8 mouse cellular contexts compared by ENCODE assay signal in genomic region chr17:35997713-35998510, GRCm38 (mm10). TPM values are rescaled to one million over a fixed set of nuclear protein-coding genes. Genes with fewer than 3 reads are reported as not detected.
DNase-seq lines count a peak whose midpoint lies in the region; ATAC-seq and TF ChIP-seq lines count a peak whose summit lies in the region.

No protein-coding gene starts in this region.

- TF ChIP-seq POLR2A in heart, adult 2 months (IDR thresholded peaks at IDR 0.05; ENCODE audit: insufficient read depth, low read depth, low read length): no peak
- TF ChIP-seq POLR2A in CH12.LX (IDR thresholded peaks at IDR 0.05; ENCODE audit: low read depth, low read length): peak; percentile 90

- DNase-seq in heart, adult 2 months: peak; percentile 33 to 48
- DNase-seq in heart, postnatal 4 days: no peak
- DNase-seq in CH12.LX (ENCODE audit: extremely low read depth): peak; percentile 92
- DNase-seq in layer of hippocampus, postnatal 10 days (ENCODE audit: low spot score in 2 of 2): no peak
- no peak for DNase-seq in left cerebral cortex, adult 18-20 months (ENCODE audit: low spot score in 2 of 2)
- DNase-seq in hindbrain, postnatal 0 days (ENCODE audit: low spot score): no peak

- H3K4me3 ChIP-seq in heart, adult 2 months: no peak overlapping the region
- peak overlapping the region; percentile 62 to 73 (median 71) for H3K4me3 ChIP-seq in CH12.LX (replicated peaks in 1 of 3; ENCODE audit: low read depth in 2 of 3, low read length in 2 of 3, poor library complexity in 1 of 3)
- no peak overlapping the region for H3K4me3 ChIP-seq in hindbrain, postnatal 0 days (ENCODE audit: low read length)

- H3K27me3 ChIP-seq in heart, adult 2 months (ENCODE audit: control insufficient read depth, insufficient read depth, low read length): no peaks in the 10 kb centered on the region
- H3K27me3 ChIP-seq in CH12.LX (replicated peaks): no peaks in the 10 kb centered on the region
- H3K27me3 ChIP-seq in hindbrain, postnatal 0 days (ENCODE audit: insufficient read depth, low read length): no peaks in the 10 kb centered on the region

- H3K4me1 ChIP-seq in heart, adult 2 months (ENCODE audit: control insufficient read depth, insufficient read depth, low read length): peaks cover 6% of the 10 kb centered on the region
- H3K4me1 ChIP-seq in CH12.LX (ENCODE audit: control insufficient read depth in 1 of 2, insufficient read depth in 2 of 2): peaks cover 7 to 38% of the 10 kb centered on the region in 2 experiments; a peak in 2 of 4 replicates
- H3K4me1 ChIP-seq in hindbrain, postnatal 0 days (ENCODE audit: insufficient read depth, low read length): no peaks in the 10 kb centered on the region

- H3K9ac ChIP-seq in heart, adult 2 months (ENCODE audit: low read depth, low read length): peak overlapping the region; percentile 22; the same call in 1 of the 2 replicates
- H3K9ac ChIP-seq in CH12.LX (ENCODE audit: insufficient read depth, low read depth): peak overlapping the region; percentile 94
- H3K9ac ChIP-seq in hindbrain, postnatal 0 days (replicated peaks; ENCODE audit: low read length): no peak overlapping the region

- dilution Hi-C loops in CH12.LX (cut with MboI; ENCODE audit: extremely low pct_ligation_motif_present, extremely low pct_unique_long_range_greater_than_20kb, low sequenced_read_pairs): no loop called here

- H3K9me3 ChIP-seq in CH12.LX (replicated peaks; ENCODE audit: low read length): peaks cover 9% of the 10 kb centered on the region
- H3K9me3 ChIP-seq in hindbrain, postnatal 0 days (ENCODE audit: low read length): no peaks in the 10 kb centered on the region

- H3K79me2 ChIP-seq in heart, adult 2 months (replicated peaks; ENCODE audit: control insufficient read depth, insufficient read depth, low read length): peaks cover 2% of the 10 kb centered on the region
- H3K79me2 ChIP-seq in CH12.LX (replicated peaks; ENCODE audit: control insufficient read depth, extremely low read depth, insufficient read depth, poor library complexity, severe bottlenecking): peaks cover 50% of the 10 kb centered on the region

- peak overlapping the region; percentile 94 for H3K4me2 ChIP-seq in CH12.LX (ENCODE audit: insufficient read depth, low read depth, poor library complexity, severe bottlenecking)
- no peak overlapping the region for H3K4me2 ChIP-seq in hindbrain, postnatal 0 days (ENCODE audit: low read depth, low read length)

- H3K36me3 ChIP-seq in heart, adult 2 months (ENCODE audit: control insufficient read depth, insufficient read depth, low read length): no peaks in the 10 kb centered on the region
- H3K36me3 ChIP-seq in CH12.LX (replicated peaks in 1 of 2; ENCODE audit: control insufficient read depth in 1 of 2, insufficient read depth in 1 of 2, low read length in 1 of 2): peaks cover 3 to 10% of the 10 kb centered on the region in 2 experiments
- H3K36me3 ChIP-seq in hindbrain, postnatal 0 days (ENCODE audit: insufficient read depth, low read length): no peaks in the 10 kb centered on the region

- no peak for TF ChIP-seq RAD21 in CH12.LX (IDR thresholded peaks at IDR 0.05; ENCODE audit: low read depth, low read length)

- ATAC-seq in hematopoietic stem cell, adult 5-6 weeks (replicated peaks in 1 of 2; ENCODE audit: insufficient read depth in 1 of 2, low FRiP score in 2 of 2, low TSS enrichment in 1 of 2, low read depth in 1 of 2, poor library complexity in 2 of 2, severe bottlenecking in 2 of 2): peak; percentile 23 to 52; a peak in 3 of 4 replicates
- peak; percentile 51 for ATAC-seq in neutrophil, adult 5-6 weeks (ENCODE audit: extremely low read depth, insufficient number of reproducible peaks, low FRiP score, poor library complexity, severe bottlenecking)
- ATAC-seq in hindbrain, postnatal 0 days: no peak

- in situ Hi-C loops in CH12.LX (cut with MboI; ENCODE audit: low pct_ligation_motif_present, low pct_unique_long_range_greater_than_20kb, low sequenced_read_pairs): no loop called here

- no peak for TF ChIP-seq EP300 in heart, adult 2 months (IDR thresholded peaks at IDR 0.05; ENCODE audit: insufficient read depth, low read depth, low read length)
- TF ChIP-seq EP300 in CH12.LX (IDR thresholded peaks at IDR 0.05; ENCODE audit: low read length): peak; percentile 39; the same call in 1 of the 2 replicates

- WGBS in heart, adult 2 months: 63% methylated on average over 12 of the region's 12 CpGs
- WGBS in hindbrain, postnatal 0 days: 52% methylated on average over 12 of the region's 12 CpGs

- H3K27ac ChIP-seq in heart, adult 2 months: no peak overlapping the region
- H3K27ac ChIP-seq in CH12.LX (ENCODE audit: insufficient read depth, low read depth): peak overlapping the region; percentile 95
- H3K27ac ChIP-seq in hindbrain, postnatal 0 days: no peak overlapping the region

- TF ChIP-seq CTCF in heart, adult 2 months (IDR thresholded peaks at IDR 0.05): no peak
- no peak; a peak in 1 of 4 replicates for TF ChIP-seq CTCF in CH12.LX (conservative IDR thresholded peaks at IDR 0.05 in 1 of 2, IDR thresholded peaks at IDR 0.05 in 1 of 2; ENCODE audit: low read depth in 2 of 2, low read length in 2 of 2)
- no peak for TF ChIP-seq CTCF in hindbrain, postnatal 0 days (IDR thresholded peaks at IDR 0.05; ENCODE audit: low read depth)

- intact Hi-C loops in heart, adult 2 months (cut with DNase I): loop anchor here (1.0 to 2.0 kb wide), 3 partner anchors 34 to 195 kb away; partner anchors contain the start of gene H2-T23

TF ChIP-seq in CH12.LX, 34 proteins besides CTCF, POLR2A, EP300 and RAD21 (continues in another document):
- peak; percentile 60 for TF ChIP-seq MXI1 (IDR thresholded peaks at IDR 0.05; ENCODE audit: low read depth, low read length)

RNA-seq across cellular contexts. Expression of gene Prr3, which starts 17.9 kb away (rescaled TPM):
- 1 to 10 TPM; 3.9 to 4.3 TPM for total RNA-seq in heart, adult 2 months (2021)
- 6.8 and 7.6 TPM in 2 replicates for polyA plus RNA-seq in heart, adult 2 months (2012; rRNA removed)
- total RNA-seq in heart, postnatal 4 days (2021): 10 to 100 TPM; 12.9 TPM
- 5.5 and 8.3 TPM in 2 replicates for total RNA-seq in CH12.LX (2012; rRNA removed)
- 2.3 and 4.0 TPM in 2 replicates for total RNA-seq in CH12.LX (2014; rRNA removed)
- 30.6 and 32.0 TPM in 2 replicates for polyA plus RNA-seq in CH12.LX (2012; ENCODE audit: insufficient read length, low read depth)
- 15.4 and 27.2 TPM in 2 replicates for total RNA-seq in hematopoietic stem cell, adult 5-6 weeks (2017)
- total RNA-seq in neutrophil, adult 5-6 weeks (2017): 21.6 and 33.6 TPM in 2 replicates
- total RNA-seq in layer of hippocampus, postnatal 10 days (2021): 10 to 100 TPM; 72.1 to 79.2 TPM
- total RNA-seq in left cerebral cortex, adult 18-20 months (2021): 10 to 100 TPM; 36.6 to 37.5 TPM
- 39.9 and 46.7 TPM in 2 replicates for total RNA-seq in hindbrain, postnatal 0 days (2014; rRNA removed)
- 72.7 and 81.9 TPM in 2 replicates for polyA plus RNA-seq in hindbrain, postnatal 0 days (2015; fragmentation: Nextera tagmentation; extraction: Ambion mirVana)

RNA-seq across cellular contexts. Expression of gene Gnl1, which starts 18.3 kb away (rescaled TPM):
- 10 to 100 TPM; 27.4 to 35.6 TPM for total RNA-seq in heart, adult 2 months (2021)
- polyA plus RNA-seq in heart, adult 2 months (2012; rRNA removed): 17.0 and 18.2 TPM in 2 replicates
- 10 to 100 TPM; 38.4 to 38.6 TPM for total RNA-seq in heart, postnatal 4 days (2021)
- total RNA-seq in CH12.LX (2012; rRNA removed) (24.3 and 29.0 TPM in 2 replicates), CH12.LX (2014; rRNA removed) (15.9 and 18.7 TPM in 2 replicates)
- 33.4 and 41.1 TPM in 2 replicates for polyA plus RNA-seq in CH12.LX (2012; ENCODE audit: insufficient read length, low read depth)
- 18.3 and 22.1 TPM in 2 replicates for total RNA-seq in hematopoietic stem cell, adult 5-6 weeks (2017)
- 39.3 and 41.5 TPM in 2 replicates for total RNA-seq in neutrophil, adult 5-6 weeks (2017)
- 100 to 1,000 TPM; 123 to 128 TPM for total RNA-seq in layer of hippocampus, postnatal 10 days (2021)
- total RNA-seq in left cerebral cortex, adult 18-20 months (2021): 100 to 1,000 TPM; 195 to 197 TPM
- 101 and 106 TPM in 2 replicates for total RNA-seq in hindbrain, postnatal 0 days (2014; rRNA removed)
- 75.8 and 76.2 TPM in 2 replicates for polyA plus RNA-seq in hindbrain, postnatal 0 days (2015; fragmentation: Nextera tagmentation; extraction: Ambion mirVana)

RNA-seq across cellular contexts. Expression of gene H2-T24, which starts 22.4 kb away (rescaled TPM):
- total RNA-seq in heart, adult 2 months (2021): 1 to 10 TPM; 7.5 to 9.6 TPM
- 4.3 and 9.4 TPM in 2 replicates for polyA plus RNA-seq in heart, adult 2 months (2012; rRNA removed)
- 1 to 10 TPM; 1.1 to 1.6 TPM for total RNA-seq in heart, postnatal 4 days (2021)
- total RNA-seq in CH12.LX (2012; rRNA removed): 9.8 and 16.1 TPM in 2 replicates
- 6.6 and 7.6 TPM in 2 replicates for total RNA-seq in CH12.LX (2014; rRNA removed)
- polyA plus RNA-seq in CH12.LX (2012; ENCODE audit: insufficient read length, low read depth): 8.9 and 9.3 TPM in 2 replicates
- 16.8 and 23.6 TPM in 2 replicates for total RNA-seq in hematopoietic stem cell, adult 5-6 weeks (2017)
- total RNA-seq in neutrophil, adult 5-6 weeks (2017): 255 and 292 TPM in 2 replicates
- total RNA-seq in layer of hippocampus, postnatal 10 days (2021): under 1 TPM; 0.54 to 0.80 TPM
- total RNA-seq in left cerebral cortex, adult 18-20 months (2021): 1 to 10 TPM; 1.5 to 2.2 TPM
- total RNA-seq in hindbrain, postnatal 0 days (2014; rRNA removed): 0.10 and 0.11 TPM in 2 replicates
- 7.1 and 7.7 TPM in 2 replicates for polyA plus RNA-seq in hindbrain, postnatal 0 days (2015; fragmentation: Nextera tagmentation; extraction: Ambion mirVana)

RNA-seq across cellular contexts. Expression of gene Abcf1, which starts 28.4 kb away (rescaled TPM):
- total RNA-seq in heart, adult 2 months (2021): 10 to 100 TPM; 63.0 to 75.2 TPM
- polyA plus RNA-seq in heart, adult 2 months (2012; rRNA removed): 54.5 and 59.6 TPM in 2 replicates
- total RNA-seq in heart, postnatal 4 days (2021): 10 to 100 TPM; 71.0 to 73.9 TPM
- total RNA-seq in CH12.LX (2012; rRNA removed) (110 and 136 TPM in 2 replicates), CH12.LX (2014; rRNA removed) (52.8 and 52.9 TPM in 2 replicates)
- polyA plus RNA-seq in CH12.LX (2012; ENCODE audit: insufficient read length, low read depth): 290 and 352 TPM in 2 replicates
- 139 and 356 TPM in 2 replicates for total RNA-seq in hematopoietic stem cell, adult 5-6 weeks (2017)
- total RNA-seq in neutrophil, adult 5-6 weeks (2017): 162 and 172 TPM in 2 replicates
- total RNA-seq in layer of hippocampus, postnatal 10 days (2021): 10 to 100 TPM; 86.2 to 86.6 TPM
- total RNA-seq in left cerebral cortex, adult 18-20 months (2021): 10 to 100 TPM; 69.4 to 71.6 TPM
- total RNA-seq in hindbrain, postnatal 0 days (2014; rRNA removed): 47.7 and 57.3 TPM in 2 replicates
- polyA plus RNA-seq in hindbrain, postnatal 0 days (2015; fragmentation: Nextera tagmentation; extraction: Ambion mirVana): 94.5 and 99.4 TPM in 2 replicates

RNA-seq across cellular contexts. Expression of gene H2-T23, which starts 34.7 kb away (rescaled TPM):
- 10 to 100 TPM; 27.3 to 34.1 TPM for total RNA-seq in heart, adult 2 months (2021)
- polyA plus RNA-seq in heart, adult 2 months (2012; rRNA removed): 43.4 and 46.4 TPM in 2 replicates
- total RNA-seq in heart, postnatal 4 days (2021): 1 to 10 TPM; 7.7 to 9.5 TPM
- total RNA-seq in CH12.LX (2012; rRNA removed): 21.8 and 23.0 TPM in 2 replicates
- 35.6 and 38.8 TPM in 2 replicates for total RNA-seq in CH12.LX (2014; rRNA removed)
- polyA plus RNA-seq in CH12.LX (2012; ENCODE audit: insufficient read length, low read depth): 42.1 and 75.0 TPM in 2 replicates
- total RNA-seq in hematopoietic stem cell, adult 5-6 weeks (2017): 197 and 236 TPM in 2 replicates
- total RNA-seq in neutrophil, adult 5-6 weeks (2017): 431 and 448 TPM in 2 replicates
- 1 to 10 TPM; 2.4 to 2.9 TPM for total RNA-seq in layer of hippocampus, postnatal 10 days (2021)
- 10 to 100 TPM; 15.6 to 19.9 TPM for total RNA-seq in left cerebral cortex, adult 18-20 months (2021)
- total RNA-seq in hindbrain, postnatal 0 days (2014; rRNA removed): 6.6 and 7.3 TPM in 2 replicates
- 8.8 and 9.4 TPM in 2 replicates for polyA plus RNA-seq in hindbrain, postnatal 0 days (2015; fragmentation: Nextera tagmentation; extraction: Ambion mirVana)

Comparison
In these comparisons a context has a peak if more than half of its experiments do, and no peak if none do; other contexts are left out.
1. DNase-seq: peak in heart, adult 2 months (2 of 2) and CH12.LX (single experiment); none in heart, postnatal 4 days (single experiment), layer of hippocampus, postnatal 10 days (0 of 2), left cerebral cortex, adult 18-20 months (0 of 2) and hindbrain, postnatal 0 days (single experiment).
2. H3K4me3 ChIP-seq: peak in CH12.LX (3 of 3); none in heart, adult 2 months (single experiment) and hindbrain, postnatal 0 days (single experiment).
3. RNA of gene H2-T24, which starts 22.4 kb away (total RNA-seq): 255 to 292 TPM in neutrophil, adult 5-6 weeks; 16.8 to 23.6 TPM in hematopoietic stem cell, adult 5-6 weeks, 6.6 to 16.1 TPM in CH12.LX, 7.5 to 9.6 TPM in heart, adult 2 months, 1.5 to 2.2 TPM in left cerebral cortex, adult 18-20 months, 1.1 to 1.6 TPM in heart, postnatal 4 days, 0.54 to 0.80 TPM in layer of hippocampus, postnatal 10 days and 0.10 to 0.11 TPM in hindbrain, postnatal 0 days; every median in the first group is over 10 times any median in the second.